Mouse (Mus musculus) cerebellum, adult 9-11 months (tissue): ENCODE measurements around the gene Tecpr1.

Source experiments
- DNase-seq: peaks from one replicate; pipeline ENCODE4 v3.0.0; 2022

Tecpr1 gene

DNA sequence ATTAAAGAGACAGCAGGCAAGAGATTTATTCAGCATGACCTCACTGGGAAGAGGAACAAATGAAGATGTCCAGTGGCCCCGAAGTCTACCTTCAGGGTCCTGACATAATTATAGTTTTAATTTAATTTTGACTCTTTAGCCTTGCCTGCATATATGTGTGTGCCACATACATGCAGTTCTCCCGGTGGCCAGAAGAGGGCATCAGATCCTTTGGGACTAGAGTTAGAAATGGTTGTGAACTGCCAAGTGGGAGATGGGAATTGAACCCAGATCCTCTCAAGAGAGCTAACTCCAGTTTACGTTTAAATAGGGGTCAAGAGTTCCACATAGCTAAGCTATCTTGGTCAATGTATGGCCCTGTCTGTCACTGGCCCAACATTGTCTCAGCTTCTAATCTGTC, 26.5 kb upstream of the Tecpr1 start:
- DNase-seq = no peak

DNA sequence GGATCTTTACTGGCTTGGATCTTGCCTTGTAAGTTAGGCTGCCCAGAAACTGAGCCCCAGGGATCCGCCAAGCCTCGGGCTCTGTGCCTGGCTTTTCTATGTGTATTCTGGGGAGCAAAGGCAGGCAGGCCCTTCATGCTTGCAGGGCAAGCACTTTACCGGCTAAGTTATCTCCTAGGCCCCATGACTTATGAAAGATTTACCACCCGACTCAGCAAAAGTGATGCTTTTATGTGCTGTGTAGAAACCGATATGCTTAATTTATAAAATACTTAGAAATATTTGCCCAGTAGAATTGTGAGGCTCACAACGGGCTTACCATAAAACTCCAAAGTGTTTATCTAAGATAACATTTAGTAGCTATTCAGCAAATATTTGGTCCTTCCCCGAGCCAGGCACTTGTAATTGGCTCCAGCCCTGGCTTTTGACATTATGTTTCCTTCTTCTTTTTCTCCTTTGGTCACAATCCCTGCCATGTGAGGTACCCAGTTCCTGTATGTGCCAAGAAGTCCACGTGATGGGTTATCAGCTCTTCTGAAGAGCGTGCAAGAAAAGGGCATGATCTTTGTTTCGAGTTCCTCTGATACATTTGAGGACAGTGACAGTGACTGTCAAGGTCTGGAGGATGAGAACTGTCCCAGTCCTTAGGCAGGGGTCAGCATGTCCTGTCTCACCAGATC, 24.6 kb upstream of the Tecpr1 start:
- DNase-seq = no peak

DNA sequence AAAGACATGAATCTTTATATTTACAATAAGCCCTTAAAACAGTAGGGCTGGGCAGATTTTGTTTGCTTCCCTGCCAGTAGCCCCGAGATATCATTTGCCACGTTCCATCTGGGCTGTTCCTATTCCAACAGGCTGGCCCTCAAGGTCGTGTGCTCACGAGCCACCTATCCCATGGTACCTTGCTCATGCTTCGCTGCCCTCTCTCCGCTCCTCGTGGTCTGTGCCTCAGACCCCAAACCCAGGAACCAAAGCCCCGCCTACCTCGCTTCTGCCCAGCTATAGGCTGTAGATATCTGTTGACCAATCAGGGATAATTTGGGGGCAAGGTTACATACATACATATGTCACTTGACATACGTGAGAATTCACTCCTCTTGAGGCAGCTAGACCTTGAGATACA, 23.9 kb upstream of the Tecpr1 start:
- DNase-seq = no peak

DNA sequence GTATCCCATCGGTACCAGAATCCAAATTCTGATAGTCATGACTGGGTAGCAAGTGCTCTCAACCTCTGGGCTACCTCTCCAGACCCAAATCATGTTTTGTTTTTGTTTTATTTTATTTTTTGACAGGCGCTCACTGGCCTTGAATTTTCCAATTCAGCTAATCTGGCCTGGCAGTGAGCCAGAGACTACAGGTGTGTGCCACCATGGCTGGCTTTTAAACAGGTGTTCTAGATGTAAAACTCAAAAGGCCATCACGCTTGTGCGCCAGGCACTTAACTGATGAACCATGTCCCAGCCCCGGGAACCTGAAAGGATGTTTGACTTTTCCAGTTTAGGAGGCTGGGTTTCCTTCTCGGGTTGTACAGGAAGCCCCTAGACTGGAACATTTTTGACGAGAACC, 23.3 kb upstream of the Tecpr1 start:
- DNase-seq = no peak

DNA sequence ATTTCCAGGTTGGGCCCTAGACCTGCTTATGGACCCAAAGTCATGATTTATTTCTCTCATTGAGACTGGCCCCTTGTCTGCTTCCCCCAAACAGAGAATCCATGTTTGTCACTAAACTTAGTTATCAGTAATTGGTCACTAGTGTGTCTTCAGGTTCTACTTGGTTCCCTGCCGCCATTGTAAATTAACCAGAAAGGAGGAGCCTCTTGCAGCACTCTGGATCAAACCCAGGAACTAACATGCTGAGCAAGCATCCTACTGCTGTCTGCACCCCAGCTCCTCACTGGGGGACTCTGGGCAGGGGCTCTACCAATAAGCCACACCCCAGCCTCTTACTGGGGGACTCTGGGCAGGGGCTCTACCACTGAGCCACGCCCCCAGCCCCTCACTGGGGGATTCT, 22.2 kb upstream of the Tecpr1 start:
- no peak for DNase-seq

DNA sequence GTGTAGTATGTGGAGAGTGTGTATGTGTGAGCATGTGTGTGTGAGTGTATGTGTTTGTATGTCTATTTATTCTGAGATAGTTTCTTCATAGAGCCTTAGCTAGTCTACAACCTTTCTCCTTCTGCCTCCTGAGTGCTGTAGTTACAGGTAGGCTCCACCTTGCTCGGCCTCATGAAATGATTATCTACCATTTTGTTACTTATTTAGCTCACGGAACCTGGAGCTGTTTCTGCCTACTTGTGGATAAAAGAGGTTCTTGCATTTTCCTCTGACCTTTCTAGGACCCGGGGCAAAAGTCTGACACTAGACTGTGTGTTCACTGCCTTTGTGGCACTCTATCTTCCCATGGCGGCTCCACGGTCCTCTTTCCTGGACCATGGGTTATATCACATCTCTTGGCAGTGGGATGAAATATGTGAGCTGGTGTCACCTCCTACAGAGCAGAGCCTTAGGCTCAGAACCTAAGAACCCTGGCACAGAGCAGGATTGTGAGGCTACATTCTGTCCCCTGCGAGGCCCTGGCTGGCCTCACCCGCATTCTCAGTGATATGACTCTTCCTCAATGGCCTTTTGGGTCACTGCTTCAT, 20.6 kb upstream of the Tecpr1 start, which contains the start of gene Bri3:
Gene Bri3 (plus strand): TSS at position 537 of the 587 bp plus-strand sequence.
- no peak for DNase-seq

DNA sequence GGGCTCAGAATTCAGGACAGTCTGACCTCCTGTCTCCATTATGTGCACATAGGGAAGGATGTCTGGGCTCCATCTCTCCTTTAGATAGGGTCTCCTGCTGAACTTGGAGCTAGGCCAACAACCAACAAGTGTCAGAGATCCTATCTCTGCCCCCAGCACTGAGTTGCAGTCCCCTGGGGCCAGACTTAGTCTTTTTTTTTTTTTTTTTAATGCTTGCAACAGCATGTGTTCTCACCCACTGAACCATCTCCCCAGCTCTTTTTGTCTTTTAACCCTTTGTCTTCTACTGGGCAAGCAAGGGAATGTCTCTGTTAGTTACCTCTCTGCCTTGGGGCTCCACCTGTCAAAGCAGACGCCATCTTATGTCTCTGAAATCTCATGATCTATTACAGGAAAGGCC, 15.6 kb upstream of the Tecpr1 start:
- DNase-seq = no peak

DNA sequence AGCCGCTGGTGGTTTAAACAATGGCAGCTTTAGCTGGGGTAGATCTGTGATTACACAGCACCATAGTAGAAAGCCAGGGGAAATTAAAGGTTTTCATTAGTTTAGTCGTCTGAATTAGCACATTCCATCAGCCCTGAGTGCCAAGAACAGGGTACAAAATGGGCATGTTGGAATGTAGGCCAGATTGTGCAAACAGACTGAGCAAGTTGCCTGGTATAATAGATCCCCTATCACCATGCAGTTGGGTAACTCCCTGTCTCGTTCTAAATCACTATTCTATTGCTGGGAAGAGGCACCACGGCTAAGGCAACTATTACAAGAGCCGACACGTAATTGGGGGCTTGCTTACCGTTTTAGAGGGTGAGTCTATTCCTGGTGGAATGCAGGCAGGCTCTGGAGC, 11.3 kb upstream of the Tecpr1 start:
- no peak for DNase-seq

DNA sequence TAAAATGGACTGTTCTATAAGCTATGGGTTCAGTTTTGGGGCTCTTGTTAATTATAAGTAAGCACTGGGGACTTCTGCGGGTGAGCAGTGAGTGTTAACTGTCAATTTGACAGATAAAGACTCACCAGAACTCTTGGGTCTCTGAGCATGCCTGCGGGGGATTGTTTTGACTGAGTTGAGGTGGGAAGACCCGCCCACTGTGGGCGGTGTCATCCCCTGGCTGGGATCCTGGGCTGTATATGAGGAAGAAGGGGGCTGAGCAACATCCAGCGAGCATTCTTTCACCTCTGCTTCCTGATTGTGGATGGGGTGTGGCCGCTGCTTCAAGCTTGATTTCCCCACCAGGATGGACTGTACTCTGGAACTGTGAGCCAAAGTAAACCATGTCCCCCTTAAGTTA, 10.8 kb upstream of the Tecpr1 start:
- no peak for DNase-seq

DNA sequence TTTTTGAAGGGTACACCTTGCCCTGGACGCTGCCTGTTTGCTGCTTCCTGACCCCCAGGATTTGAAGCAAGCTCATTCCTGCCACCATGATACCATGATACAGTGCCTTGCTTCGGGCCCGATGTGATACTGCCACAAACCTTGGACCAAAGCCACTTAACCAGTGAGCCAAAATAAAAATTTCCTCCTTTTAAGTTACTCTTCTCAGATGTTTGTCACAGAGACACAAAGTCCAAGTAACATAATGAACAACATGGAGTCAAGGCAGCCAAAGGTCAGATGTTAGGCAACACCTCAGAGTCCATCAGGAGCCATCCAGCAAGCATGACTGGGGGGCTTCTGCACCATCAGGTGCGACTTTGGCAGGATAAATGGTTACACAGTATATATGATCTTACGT, 9.1 kb upstream of the Tecpr1 start:
- DNase-seq = no peak

DNA sequence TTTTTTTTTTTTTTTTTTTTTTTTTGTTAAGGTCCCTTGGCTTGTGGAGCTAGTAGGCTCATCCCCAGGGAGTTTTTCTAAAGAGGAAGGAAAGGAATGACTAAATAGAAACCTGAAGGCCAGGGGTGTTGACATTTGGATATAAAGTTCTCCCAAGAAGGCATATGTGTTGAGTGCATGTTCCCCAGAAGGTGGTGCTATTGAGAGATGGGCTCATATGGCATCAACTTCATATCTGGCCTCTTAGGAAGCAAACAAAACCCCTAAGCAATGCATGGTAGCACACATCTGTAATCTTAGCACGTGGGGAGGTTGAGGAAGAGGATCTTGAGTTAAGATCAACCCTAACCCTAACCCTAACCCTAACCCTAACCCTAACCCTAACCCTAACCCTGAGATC, 8.0 kb upstream of the Tecpr1 start:
- no peak for DNase-seq

DNA sequence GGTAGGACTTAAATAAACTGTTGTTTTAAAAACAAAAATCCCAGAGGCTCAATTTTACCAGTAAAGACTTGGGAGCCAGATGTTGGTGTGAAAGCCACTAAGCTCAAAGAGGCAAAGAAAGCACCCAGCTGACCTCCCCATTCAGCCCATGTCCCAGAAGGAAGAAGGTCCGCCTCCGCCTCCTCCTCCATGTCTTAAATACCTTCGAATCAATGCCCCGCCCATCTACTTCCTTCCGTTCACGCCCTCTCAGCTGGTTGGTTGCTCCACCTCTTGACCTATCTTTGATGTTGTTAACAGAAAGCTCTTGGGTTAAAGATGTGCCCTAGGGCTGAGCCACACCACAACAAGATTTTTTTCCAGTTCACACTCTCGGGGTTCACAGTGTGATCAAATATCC, 6.8 kb upstream of the Tecpr1 start:
- DNase-seq = no peak

DNA sequence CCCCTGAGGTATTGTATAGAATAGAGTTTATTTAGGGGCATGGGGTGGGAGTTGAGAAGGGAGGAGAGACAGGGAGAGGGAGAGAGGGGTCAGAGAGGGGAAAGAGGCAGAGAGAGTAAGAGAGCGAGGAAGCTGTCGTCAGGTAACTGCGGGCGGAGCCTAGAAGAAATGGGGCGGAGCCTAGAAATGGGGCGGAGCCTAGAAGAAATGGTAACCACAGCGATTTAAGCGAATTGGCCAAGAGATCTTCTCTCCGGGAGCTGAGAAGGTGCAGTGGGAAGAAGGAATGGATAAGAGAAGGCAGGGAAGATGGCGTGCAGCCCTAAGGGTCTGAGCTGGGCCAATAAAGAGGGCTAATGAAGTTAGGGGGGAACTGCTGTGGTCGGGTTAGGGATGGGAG, 2.8 kb upstream of the Tecpr1 start:
- no peak for DNase-seq

DNA sequence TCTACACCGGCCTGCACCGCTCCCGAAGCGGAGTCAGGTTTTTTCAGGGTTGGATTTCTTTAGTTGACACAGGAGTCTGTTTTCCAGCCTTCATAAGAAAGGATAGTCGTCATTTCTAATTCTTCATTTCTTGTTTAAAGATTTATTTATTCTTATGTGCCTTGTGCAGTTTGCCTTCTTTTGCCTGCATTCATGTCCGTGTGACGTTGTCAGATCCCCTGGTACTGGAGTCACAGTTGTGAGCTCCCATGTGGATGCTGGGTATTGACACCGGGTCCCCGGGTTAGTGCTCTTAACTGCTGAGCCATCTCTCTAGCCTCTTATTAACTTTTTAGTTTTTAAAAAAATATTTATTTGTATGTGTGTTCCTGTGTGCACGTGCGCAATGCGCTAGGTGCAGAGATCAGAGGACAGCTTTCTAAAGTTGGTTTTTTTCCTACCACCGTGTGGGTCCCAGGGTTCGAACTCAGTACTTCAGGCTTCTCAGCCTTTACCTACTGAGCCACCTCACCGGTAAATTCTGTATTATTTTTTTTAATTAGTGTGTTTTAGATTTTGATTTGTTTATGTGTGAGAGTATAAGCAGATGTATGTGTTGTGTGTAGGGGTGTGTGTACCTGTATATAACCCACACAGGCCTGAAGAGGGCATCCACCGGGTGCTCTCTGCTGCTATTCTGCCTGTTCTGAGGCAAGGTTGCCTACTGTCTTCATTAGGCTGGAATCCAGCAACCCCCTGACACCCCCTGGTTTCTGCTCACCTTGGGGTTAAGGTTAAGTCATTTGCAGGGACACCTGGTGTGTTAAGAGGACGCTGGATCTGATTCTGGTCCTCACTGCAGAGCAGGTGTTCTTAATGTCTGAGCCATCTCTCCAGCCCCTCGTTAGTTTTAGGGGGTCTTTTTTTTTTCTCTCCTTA, 743 bp upstream of the Tecpr1 start:
- DNase-seq = peak; percentile 55

DNA sequence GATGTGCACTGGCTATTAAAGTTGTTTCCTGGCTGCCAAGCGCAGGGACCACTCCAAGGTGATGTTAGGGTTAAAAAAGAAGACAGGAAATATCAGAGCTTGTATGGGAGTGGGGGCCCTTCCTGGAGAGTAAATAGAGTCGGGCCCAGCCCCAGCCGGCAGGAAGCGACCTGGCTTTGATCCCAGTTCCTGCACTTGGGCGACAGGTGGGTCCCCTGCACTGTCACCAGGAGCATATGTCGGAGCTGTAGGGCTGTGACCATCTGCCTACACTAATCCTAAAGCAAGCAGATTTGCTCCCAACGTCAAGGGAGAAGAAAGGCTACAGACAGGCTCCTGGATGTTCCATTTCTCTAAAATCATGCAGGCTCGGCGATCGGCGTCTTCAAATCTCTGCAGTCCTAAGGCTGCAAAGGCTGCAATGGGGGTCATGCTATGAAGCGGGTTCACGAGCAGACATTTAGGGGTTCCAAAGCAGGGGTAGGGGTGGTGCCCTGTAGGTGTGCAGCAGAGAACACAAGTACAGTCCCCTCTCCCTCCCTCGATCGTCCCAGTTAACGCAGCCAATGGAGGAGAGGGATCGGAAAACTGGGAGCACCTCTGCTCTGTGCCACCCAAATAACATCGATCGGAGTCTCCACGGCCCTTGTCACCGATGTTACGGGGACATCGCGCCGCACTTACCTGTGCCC, 458 bp downstream of the Tecpr1 start:
- peak; percentile 92 for DNase-seq

DNA sequence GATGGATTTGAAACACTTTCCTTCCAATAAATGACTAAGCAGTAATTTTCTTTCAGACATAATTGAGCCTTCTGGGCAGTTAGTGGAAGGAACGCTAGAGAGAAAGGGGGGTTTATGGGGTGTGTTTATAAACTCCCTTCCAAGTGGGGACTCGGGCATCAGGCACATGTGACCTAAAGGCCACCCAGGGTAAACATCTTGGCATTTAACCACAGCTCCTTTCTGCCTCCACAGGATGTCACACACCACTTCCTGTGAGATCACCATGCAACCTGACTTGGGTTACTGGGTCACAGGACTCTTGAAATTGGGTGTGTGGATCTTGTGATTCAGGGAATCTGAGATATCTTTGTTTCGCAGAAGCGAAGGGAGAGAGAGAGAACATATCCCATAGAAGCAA, 2.1 kb downstream of the Tecpr1 start:
- peak; percentile 40 for DNase-seq

DNA sequence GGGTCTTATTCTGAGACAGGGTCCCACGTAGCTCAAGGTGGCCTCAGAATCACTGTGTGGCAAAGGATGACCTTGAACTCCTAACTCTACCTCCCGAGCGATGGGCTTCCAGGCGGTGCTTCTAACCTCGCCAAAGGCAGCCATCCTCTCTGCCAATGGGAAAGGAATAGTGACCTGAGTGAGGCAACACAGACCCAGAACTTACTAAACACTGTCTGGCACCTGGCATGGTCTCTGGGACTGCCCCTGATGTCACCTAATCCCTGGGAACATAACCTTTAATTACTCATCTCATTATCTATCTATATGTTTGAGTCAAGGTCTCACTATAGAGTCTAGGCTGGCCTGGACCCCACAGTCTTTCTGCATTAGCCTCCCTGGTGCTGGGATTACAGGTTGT, 3.5 kb downstream of the Tecpr1 start:
- peak; percentile 25 for DNase-seq

DNA sequence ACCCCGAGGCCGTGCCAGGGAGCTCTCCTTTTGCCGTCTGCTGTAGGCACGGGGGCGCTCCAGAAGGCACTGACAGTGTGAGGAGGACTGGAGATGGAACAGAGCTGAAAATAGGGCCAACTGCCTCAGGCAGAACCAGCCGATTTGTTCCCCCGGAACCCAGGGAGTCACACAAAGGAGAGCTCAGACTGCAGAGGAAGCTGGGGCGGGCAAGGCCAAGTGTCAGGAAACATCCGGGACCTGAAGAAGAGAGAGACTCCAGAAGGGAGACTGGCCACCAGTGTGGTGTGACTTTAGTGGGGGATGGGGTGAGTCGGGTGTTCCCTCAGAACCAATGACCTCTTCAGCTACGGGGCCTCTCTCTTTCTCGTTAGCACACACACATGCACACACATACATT, 4.1 kb downstream of the Tecpr1 start:
- peak; percentile 47 for DNase-seq

DNA sequence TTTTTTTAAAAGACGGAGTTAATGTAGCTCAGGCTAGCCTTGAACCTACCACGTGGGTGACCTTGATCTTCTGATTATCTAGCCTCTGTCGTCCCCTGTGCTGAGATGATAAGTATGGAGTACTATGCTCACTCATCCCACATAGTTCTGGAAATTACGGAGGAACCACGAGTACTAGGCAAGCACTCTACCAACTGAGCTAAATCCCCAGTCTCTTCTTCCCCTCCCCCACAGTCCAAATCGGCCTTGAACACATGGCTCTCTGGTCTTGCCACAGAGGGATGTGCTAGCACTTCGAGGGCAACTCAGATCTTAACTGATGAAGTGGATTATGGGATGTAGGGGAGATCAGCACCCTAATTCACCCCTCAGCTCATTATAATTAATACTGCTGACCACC, 5.4 kb downstream of the Tecpr1 start:
- peak; percentile 20 for DNase-seq

DNA sequence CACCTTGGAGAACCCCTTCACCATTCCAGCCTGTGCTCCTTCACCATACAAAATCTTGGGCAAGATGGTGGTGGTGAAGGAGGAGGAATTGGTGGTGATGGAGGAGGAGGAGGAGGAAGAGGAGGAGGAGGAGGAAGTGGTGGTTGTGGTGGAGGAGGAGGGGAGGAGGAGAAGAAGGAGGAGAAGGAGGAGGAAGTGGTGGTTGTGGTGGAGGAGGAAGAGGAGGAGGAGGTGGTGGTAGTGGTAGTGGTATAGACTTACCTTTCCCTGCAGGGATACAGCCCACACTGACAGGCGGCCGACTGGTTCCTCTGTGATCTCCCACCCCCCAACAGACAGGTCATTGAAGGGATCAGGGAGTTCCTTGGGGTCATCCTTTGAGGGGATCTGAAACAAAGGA, 7.4 kb downstream of the Tecpr1 start:
- DNase-seq = peak; percentile 9

DNA sequence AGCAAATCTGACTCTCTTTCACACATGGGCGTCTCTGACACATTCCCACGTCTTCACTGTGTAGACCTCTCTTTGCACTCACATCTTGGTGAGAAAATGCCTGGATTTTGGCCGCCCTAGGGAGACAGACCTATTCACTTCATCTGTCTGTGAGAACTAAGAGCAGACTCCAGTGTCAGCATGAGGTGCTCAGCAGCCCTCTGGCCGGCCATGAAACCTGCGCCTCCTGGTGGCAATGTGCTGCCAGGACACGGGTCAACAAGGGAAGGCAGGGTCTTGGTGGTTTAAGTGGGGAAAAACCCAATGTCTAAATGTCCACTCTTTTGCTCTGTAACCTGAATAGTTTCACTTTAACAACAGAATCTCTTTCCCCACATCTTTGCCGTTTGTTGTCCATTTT, 9.0 kb downstream of the Tecpr1 start:
- peak; percentile 64 for DNase-seq

DNA sequence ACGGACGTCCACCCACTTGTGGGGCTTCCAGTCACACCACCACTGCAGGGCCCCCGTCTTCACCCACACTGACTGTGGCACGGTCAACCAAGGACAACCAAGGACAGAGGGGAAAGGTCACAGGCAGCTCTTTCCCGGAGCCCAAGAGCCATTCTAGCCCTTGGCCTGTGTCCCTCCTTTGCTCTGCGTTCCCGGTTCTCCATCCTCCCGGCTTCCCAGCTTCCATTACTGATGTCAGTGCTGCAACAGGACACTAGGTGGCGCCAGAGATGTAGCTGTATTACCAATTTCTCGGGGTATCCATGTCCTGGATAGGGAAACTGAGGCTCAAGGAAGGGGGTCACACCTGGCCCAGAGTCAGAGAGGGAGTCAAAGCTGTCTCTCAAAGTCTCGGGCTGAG, 15.9 kb downstream of the Tecpr1 start:
- no peak for DNase-seq

DNA sequence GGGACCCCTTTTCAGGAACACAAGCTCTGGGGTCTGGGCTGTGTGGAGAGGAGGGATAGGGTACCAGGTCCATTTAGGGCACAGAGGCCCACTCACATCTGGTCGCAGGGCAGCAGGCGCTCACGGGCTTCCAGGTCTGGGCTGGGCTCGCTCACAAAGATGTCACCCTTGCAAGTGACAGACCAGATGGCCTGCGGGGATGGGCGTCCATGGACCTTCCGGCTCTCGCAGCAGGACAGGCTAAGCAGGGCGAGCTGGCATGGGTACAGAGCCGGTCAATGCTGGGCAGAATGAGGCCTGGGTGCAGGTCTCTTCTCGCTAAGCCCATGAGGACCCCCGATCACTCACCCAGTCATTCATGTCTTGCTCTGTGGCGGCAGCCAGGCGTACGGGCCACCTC, 17.3 kb downstream of the Tecpr1 start:
- DNase-seq = peak; percentile 71
